ENCODE assay signal across 8 mouse cellular contexts in genomic region chr9:49961965-49962364, GRCm38 (mm10).
A peak's percentile ranks its signal among the peaks of the same experiment; 100 is the strongest.
DNase-seq lines count a peak whose midpoint lies in the region; ATAC-seq and TF ChIP-seq lines count a peak whose summit lies in the region.

No protein-coding gene starts in this region.

- WGBS in liver, postnatal 0 days (ENCODE audit: insufficient replicate concordance) = 47% methylated on average over 3 of the region's 3 CpGs
- WGBS in hindbrain, postnatal 0 days = 24% methylated on average over 3 of the region's 3 CpGs

- TF ChIP-seq CTCF in liver, postnatal 0 days (IDR thresholded peaks at IDR 0.05; ENCODE audit: low read depth) = no peak
- no peak for TF ChIP-seq CTCF in hindbrain, postnatal 0 days (IDR thresholded peaks at IDR 0.05; ENCODE audit: low read depth)

- H3K9ac ChIP-seq in liver, postnatal 0 days (replicated peaks) = no peak overlapping the region
- no peak overlapping the region for H3K9ac ChIP-seq in hindbrain, postnatal 0 days (replicated peaks; ENCODE audit: low read length)

- no peak overlapping the region for H3K4me3 ChIP-seq in liver, postnatal 0 days (ENCODE audit: low read depth, low read length)
- no peak overlapping the region for H3K4me3 ChIP-seq in hindbrain, postnatal 0 days (ENCODE audit: low read length)

- no peaks in the 10 kb centered on the region for H3K4me1 ChIP-seq in liver, postnatal 0 days (ENCODE audit: insufficient read depth)
- H3K4me1 ChIP-seq in hindbrain, postnatal 0 days (ENCODE audit: insufficient read depth, low read length) = peaks cover 27% of the 10 kb centered on the region; the same call in 1 of the 2 replicates

- no peak for ATAC-seq in liver, postnatal 0 days
- ATAC-seq in hindbrain, postnatal 0 days = 0 out of 2 replicates have a peak, but pooled peaks have one; percentile 56

- TF ChIP-seq EP300 in liver, postnatal 0 days (IDR thresholded peaks at IDR 0.05; ENCODE audit: low read depth) = no peak

- intact Hi-C loops in heart, postnatal 14 days (cut with DNase I) = no loop called here

- no peak overlapping the region for H3K27ac ChIP-seq in liver, postnatal 0 days (ENCODE audit: low read depth)
- H3K27ac ChIP-seq in hindbrain, postnatal 0 days = peak overlapping the region; percentile 46; the same call in 1 of the 2 replicates

- no peaks in the 10 kb centered on the region for H3K36me3 ChIP-seq in liver, postnatal 0 days (replicated peaks; ENCODE audit: insufficient read depth, low read length)
- H3K36me3 ChIP-seq in hindbrain, postnatal 0 days (ENCODE audit: insufficient read depth, low read length) = no peaks in the 10 kb centered on the region

- H3K9me3 ChIP-seq in liver, postnatal 0 days (ENCODE audit: low read length) = no peaks in the 10 kb centered on the region
- no peaks in the 10 kb centered on the region for H3K9me3 ChIP-seq in hindbrain, postnatal 0 days (ENCODE audit: low read length)

- no peaks in the 10 kb centered on the region for H3K27me3 ChIP-seq in liver, postnatal 0 days (ENCODE audit: insufficient read depth, low read length)
- no peaks in the 10 kb centered on the region for H3K27me3 ChIP-seq in hindbrain, postnatal 0 days (ENCODE audit: insufficient read depth, low read length)

- peak; percentile 8 for DNase-seq in liver
- DNase-seq in liver, postnatal 0 days = no peak
- peak; percentile 63 for DNase-seq in adrenal gland, postnatal 14 days
- DNase-seq in hindbrain, postnatal 0 days (ENCODE audit: low spot score) = peak; percentile 81
- peak; percentile 91 for DNase-seq in neural tube, embryonic 10.5 days (ENCODE audit: extremely low spot score, low spot score)
- DNase-seq in spleen, adult 18-20 months = no peak
- no peak for DNase-seq in heart, postnatal 14 days
- no peak for DNase-seq in layer of hippocampus, postnatal 36 days

- no peak overlapping the region for H3K4me2 ChIP-seq in liver, postnatal 0 days (ENCODE audit: low read depth, low read length)
- no peak overlapping the region for H3K4me2 ChIP-seq in hindbrain, postnatal 0 days (ENCODE audit: low read depth, low read length)

Comparison
In these comparisons a context has a peak if more than half of its experiments do, and no peak if none do; other contexts are left out.
1. DNase-seq: peak in liver (single experiment), adrenal gland, postnatal 14 days (single experiment), hindbrain, postnatal 0 days (single experiment) and neural tube, embryonic 10.5 days (single experiment); none in liver, postnatal 0 days (single experiment), spleen, adult 18-20 months (0 of 2), heart, postnatal 14 days (0 of 2) and layer of hippocampus, postnatal 36 days (0 of 2).